Mouse (Mus musculus) CH12.LX (cell line): ENCODE measurements around the gene Imp3.

ENCODE experiments used
- CTCF ChIP-seq, 2 experiments: IDR thresholded peaks in 1 of 2; conservative IDR thresholded peaks in 1 of 2; 2 replicates each; pipeline ENCODE4 v1.5.1; 2011 to 2012; ENCODE audit warnings: low read depth in 2 of 2, low read length in 2 of 2, improper control_type of control experiment in 1 of 2, inconsistent platforms in 1 of 2, mild to moderate bottlenecking in 1 of 2, moderate library complexity in 1 of 2
- E2F4 ChIP-seq: IDR thresholded peaks from 2 replicates; pipeline ENCODE4 v1.6.1; 2011; ENCODE audit warnings: low read depth, low read length, improper control_type of control experiment; ENCODE audit not compliant: insufficient replicate concordance
- NELFE ChIP-seq: IDR thresholded peaks from 2 replicates; pipeline ENCODE4 v1.6.1; 2011; ENCODE audit warnings: low read depth, low read length, improper control_type of control experiment
- POLR2A ChIP-seq: IDR thresholded peaks from 2 replicates; pipeline ENCODE4 v1.6.1; 2011; ENCODE audit warnings: low read depth, mild to moderate bottlenecking, improper control_type of control experiment, low read length
- TBP ChIP-seq: conservative IDR thresholded peaks from 2 replicates; pipeline ENCODE4 v1.6.1; 2011; ENCODE audit warnings: low read depth, low read length, improper control_type of control experiment
- TCF12 ChIP-seq: IDR thresholded peaks from 2 replicates; pipeline ENCODE4 v1.6.1; 2014; ENCODE audit warnings: low read depth, mild to moderate bottlenecking, inconsistent platforms, low read length, improper control_type of control experiment
- USF1 ChIP-seq: IDR thresholded peaks from 2 replicates; pipeline ENCODE4 v1.6.1; 2014; ENCODE audit warnings: low read depth, mild to moderate bottlenecking, inconsistent platforms, low read length, improper control_type of control experiment
- ZNF384 ChIP-seq: IDR thresholded peaks from 2 replicates; pipeline ENCODE4 v1.6.1; 2012; ENCODE audit warnings: low read depth, low read length, improper control_type of control experiment, inconsistent platforms

DNA sequence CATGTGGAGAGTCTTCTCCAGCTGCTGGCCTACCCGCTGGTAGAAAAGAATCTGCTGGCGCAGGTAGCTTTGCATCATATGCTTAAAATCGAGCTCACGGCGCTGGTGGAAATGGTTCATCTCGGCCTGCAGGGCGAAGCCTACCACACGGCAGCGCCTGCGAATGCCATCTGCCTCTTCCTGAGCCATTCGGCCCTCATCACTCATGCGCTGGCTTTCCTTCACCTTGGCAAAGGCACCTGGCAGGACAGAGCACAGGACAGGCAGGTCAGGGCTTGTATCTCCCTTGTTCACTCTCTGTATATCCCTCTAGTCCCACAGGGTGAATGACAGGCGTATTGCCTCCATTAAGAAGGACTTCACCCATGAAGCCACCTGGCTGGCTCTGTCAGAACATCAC is 18.8 kb upstream of the Imp3 start:
- TF ChIP-seq POLR2A (no peak), ZNF384 (no peak), TBP (no peak), CTCF (conservative IDR thresholded peaks at IDR 0.05 in 1 of 2, IDR thresholded peaks at IDR 0.05 in 1 of 2; ENCODE audit: low read depth in 2 of 2, low read length in 2 of 2) (no peak), E2F4 (no peak), NELFE (no peak), USF1 (no peak), TCF12 (no peak)
